Mouse (Mus musculus) forebrain, embryonic 10.5 days (tissue): ENCODE data around the gene Mad2l2. TPM values are rescaled to one million over a fixed set of nuclear protein-coding genes. Genes with fewer than 3 reads are reported as not detected.

Experiments
- DNase-seq: peaks from one replicate; pipeline ENCODE4 v3.0.0-alpha.2; 2017; ENCODE audit warnings: low spot score; ENCODE audit errors: extremely low spot score
- H3K27ac ChIP-seq: fragments of 300-500 bp; sonication (generic); 2 replicates; pipeline ENCODE4 v1.5.1; 2016; ENCODE audit warnings: mild to moderate bottlenecking
- H3K27me3 ChIP-seq: fragments of 300-500 bp; sonication (generic); 2 replicates; pipeline ENCODE4 v1.6.1; 2016; ENCODE audit warnings: mild to moderate bottlenecking; ENCODE audit not compliant: poor library complexity, severe bottlenecking
- H3K36me3 ChIP-seq: fragments of 300-500 bp; sonication (generic); replicated peaks from 2 replicates; pipeline ENCODE4 v1.6.1; 2016; ENCODE audit warnings: mild to moderate bottlenecking, moderate library complexity
- H3K4me1 ChIP-seq: fragments of 300-500 bp; sonication (generic); 2 replicates; pipeline ENCODE4 v1.6.1; 2016
- H3K4me3 ChIP-seq: fragments of 300-500 bp; sonication (generic); 2 replicates; pipeline ENCODE4 v1.5.1; 2016; ENCODE audit warnings: mild to moderate bottlenecking, moderate library complexity
- H3K9me3 ChIP-seq: fragments of 300-500 bp; sonication (generic); 2 replicates; pipeline ENCODE4 v1.6.1; 2016; ENCODE audit warnings: mild to moderate bottlenecking, moderate library complexity
- microRNA-seq: library from miRNA; unstranded; fragments of <30 nt; microRNA quantifications from one replicate; pipeline ENCODE4, GENCODE M21; 2017
- polyA plus RNA-seq: library from polyadenylated mRNA; unstranded; fragments of >200 nt; fragmentation: Nextera tagmentation; extraction: Ambion mirVana; gene quantifications from 2 replicates; pipeline ENCODE4 v1.2.1, GENCODE M21; 2016

The Mad2l2 gene
- polyA plus RNA-seq, 1 experiment from 2014 or later, result 61.8 TPM

DNA sequence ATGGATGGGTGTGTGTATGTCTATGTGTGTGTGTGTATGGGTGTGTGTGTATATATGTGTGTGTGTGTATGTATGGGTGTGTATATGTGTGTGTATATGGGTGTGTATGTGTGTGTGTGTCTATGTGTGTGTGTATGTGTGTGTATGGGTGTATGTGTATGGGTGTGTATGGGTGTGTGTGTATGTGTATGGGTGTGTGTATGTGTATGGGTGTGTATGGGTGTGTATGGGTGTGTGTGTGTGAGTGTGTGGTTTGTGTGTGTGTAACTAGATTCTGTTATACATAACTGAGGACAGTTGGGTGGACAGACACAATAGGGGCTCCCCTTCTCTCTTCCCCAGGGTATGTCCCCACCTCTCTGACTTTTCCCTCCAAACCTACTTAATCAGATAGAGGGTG lies 64.2 kb downstream of the Mad2l2 start:
- peaks cover 28% of the 10 kb centered on the region for H3K27me3 ChIP-seq
- H3K27ac ChIP-seq, result no peak overlapping the region
- H3K4me1 ChIP-seq, result peaks cover 22% of the 10 kb centered on the region
- H3K9me3 ChIP-seq, result no peaks in the 10 kb centered on the region
- DNase-seq, result no peak
- no peaks in the 10 kb centered on the region for H3K36me3 ChIP-seq
- no peak overlapping the region for H3K4me3 ChIP-seq

Small RNA genes lying within 50 kb of the gene (microRNA-seq; reads per million reads assigned to microRNA genes)
- not detected for gene Mir7022

Other genes with a start within 250 kb of the Mad2l2 start
- 42.9 and 43.4 TPM in 2 replicates for gene Mfn2, start 225.7 kb upstream of the Mad2l2 start, polyA plus RNA-seq
- 20.9 and 23.0 TPM in 2 replicates for gene Plod1, start 193.6 kb upstream of the Mad2l2 start, polyA plus RNA-seq
- gene 2510039O18Rik, start 189.5 kb upstream of the Mad2l2 start, polyA plus RNA-seq, result 9.0 and 9.2 TPM in 2 replicates
- gene Nppb, start 144.6 kb upstream of the Mad2l2 start, polyA plus RNA-seq, result not detected in 2 replicates
- 0.31 TPM in 1 of 2 replicates, not detected in the other for gene Nppa, start 129.7 kb upstream of the Mad2l2 start, polyA plus RNA-seq
- gene Clcn6, start 91.6 kb upstream of the Mad2l2 start, polyA plus RNA-seq, result 13.4 and 14.2 TPM in 2 replicates
- gene Mthfr, start 91.3 kb upstream of the Mad2l2 start, polyA plus RNA-seq, result 27.7 and 30.1 TPM in 2 replicates
- 19.4 TPM in 2 replicates for gene Agtrap, start 42.4 kb upstream of the Mad2l2 start, polyA plus RNA-seq
- 1.6 and 2.2 TPM in 2 replicates for gene Draxin, start 314 bp downstream of the Mad2l2 start, polyA plus RNA-seq
- gene Fbxo6, start 21.8 kb downstream of the Mad2l2 start, polyA plus RNA-seq, result 8.4 and 10.4 TPM in 2 replicates
- 33.4 and 34.4 TPM in 2 replicates for gene Fbxo44, start 30.1 kb downstream of the Mad2l2 start, polyA plus RNA-seq
- 0.97 and 1.4 TPM in 2 replicates for gene Fbxo2, start 30.2 kb downstream of the Mad2l2 start, polyA plus RNA-seq
- 1.2 and 2.1 TPM in 2 replicates for gene Disp3, start 157.6 kb downstream of the Mad2l2 start, polyA plus RNA-seq